Mouse (Mus musculus) fat pad, adult 2 months (tissue): ENCODE data around the gene Sox8.

ENCODE experiments used
- DNase-seq: peaks from one replicate; pipeline ENCODE4 v3.0.0-alpha.2; 2011; ENCODE audit warnings: low read depth, low spot score; ENCODE audit errors: extremely low read depth

The Sox8 gene

DNA sequence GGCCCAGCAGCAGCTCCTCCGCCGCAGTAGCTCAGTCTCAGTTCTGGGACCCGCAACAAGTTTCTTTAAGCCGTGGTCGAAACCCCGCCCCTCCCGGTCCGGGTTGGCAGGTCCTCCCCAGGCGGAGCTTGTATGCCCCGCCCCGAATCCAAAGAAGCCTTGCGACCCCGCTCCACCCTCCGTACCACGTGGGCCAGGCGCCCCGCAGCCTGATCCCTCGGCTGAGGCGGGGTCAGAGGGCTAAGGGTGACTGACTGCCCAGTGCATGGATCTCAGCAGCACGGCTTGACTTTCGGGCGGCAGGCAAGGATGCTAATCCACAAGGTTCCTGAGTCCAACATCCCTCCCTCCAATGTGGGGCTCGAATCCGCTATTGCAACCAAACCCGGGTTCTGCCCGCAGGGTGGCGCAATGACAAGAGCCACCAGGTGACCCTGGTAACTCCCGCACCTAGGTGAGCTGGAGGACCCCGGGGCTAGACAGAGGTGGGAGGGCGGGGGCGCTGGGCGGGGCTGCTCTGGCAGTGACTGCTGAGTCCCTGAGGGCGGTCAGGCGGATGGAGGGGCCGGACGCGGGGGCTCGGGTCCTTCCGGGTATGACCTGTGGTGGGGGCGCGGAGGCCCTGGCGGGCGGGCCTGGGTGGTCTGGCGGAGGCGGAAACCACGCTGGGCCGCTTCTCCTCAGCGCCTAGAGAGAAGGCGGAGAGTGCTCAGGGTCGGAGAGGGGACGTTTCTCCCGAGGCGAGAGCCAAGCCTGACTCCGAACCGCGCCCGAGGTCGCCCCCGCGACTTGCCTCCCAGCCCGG is at the start of gene Sox8:
TSS of gene Sox8 (minus strand) at position 39 of the 805 bp plus-strand sequence.
- DNase-seq: no peak

DNA sequence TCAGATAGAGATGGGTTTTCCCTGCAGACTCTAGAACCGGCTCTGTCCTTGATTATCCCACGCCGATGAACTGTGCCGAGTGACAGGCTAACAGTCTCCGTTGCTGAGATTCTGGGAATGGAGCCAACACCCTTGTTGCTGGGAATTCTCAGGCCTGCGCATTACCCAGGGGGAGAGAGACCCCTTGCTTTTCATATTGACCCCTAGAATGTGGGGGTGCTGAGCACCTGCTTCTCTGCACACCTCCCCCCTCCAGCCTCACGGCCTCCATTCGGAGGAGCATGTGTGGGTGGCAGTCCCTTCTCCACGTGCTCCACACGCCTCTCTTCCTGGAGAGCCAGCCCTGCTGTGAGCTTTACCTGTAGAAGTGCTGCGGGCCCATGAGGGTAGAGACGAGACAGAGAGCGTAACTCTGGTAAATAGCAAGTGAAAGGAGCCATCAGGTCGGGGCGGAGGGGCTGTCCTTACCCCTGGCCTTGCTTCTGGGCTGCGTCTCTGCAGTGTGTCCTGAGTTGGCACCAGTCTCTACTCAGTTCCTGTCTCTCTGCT is 48.1 kb upstream of the Sox8 start:
- no peak for DNase-seq

GRCm38 (mm10) chr17:25614723-25615510 is 44.4 kb upstream of the Sox8 start:
- DNase-seq: no peak

DNA sequence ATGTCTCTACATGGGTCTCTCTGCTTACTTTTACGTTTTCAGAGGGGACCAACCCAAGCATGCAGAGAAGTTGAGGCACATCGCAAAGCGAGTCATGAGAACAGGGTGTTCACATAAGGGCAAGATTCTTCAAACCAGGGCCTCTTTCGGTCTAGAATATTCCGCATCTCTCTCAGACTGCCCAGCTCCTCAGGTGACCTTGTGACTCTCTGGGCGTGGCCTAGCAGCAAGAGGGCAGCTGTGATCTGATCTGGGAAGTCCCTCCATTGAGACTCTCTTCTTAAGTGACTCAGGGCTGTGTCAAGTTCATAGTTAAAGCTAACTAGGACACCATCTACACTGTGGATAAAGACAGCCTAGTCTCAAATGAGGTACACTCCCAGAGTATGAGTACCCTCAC is 42.8 kb upstream of the Sox8 start:
- no peak for DNase-seq

- DNase-seq: no peak
These were observed 42.1 kb upstream of the Sox8 start for GRCm38 (mm10) chr17:25612537-25612936.

- no peak for DNase-seq
These were observed 39.7 kb upstream of the Sox8 start for GRCm38 (mm10) chr17:25610151-25610550.

DNA sequence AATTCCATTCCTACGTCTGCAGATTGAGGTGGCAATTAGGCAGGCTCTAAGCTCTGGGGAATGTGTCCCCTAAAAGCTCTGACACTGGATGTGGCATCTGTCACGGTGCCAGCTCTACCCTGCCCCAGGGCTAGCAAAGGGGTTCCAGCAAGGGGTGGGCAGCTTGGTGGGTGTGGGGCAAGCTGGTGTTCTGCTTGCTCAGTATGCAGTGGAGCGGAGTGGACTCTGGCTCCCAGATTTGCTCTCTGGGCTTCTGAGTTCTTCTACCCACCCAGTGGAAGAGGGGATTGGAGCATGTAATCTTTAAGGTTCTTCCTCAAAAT is 39.0 kb upstream of the Sox8 start:
- no peak for DNase-seq

DNA sequence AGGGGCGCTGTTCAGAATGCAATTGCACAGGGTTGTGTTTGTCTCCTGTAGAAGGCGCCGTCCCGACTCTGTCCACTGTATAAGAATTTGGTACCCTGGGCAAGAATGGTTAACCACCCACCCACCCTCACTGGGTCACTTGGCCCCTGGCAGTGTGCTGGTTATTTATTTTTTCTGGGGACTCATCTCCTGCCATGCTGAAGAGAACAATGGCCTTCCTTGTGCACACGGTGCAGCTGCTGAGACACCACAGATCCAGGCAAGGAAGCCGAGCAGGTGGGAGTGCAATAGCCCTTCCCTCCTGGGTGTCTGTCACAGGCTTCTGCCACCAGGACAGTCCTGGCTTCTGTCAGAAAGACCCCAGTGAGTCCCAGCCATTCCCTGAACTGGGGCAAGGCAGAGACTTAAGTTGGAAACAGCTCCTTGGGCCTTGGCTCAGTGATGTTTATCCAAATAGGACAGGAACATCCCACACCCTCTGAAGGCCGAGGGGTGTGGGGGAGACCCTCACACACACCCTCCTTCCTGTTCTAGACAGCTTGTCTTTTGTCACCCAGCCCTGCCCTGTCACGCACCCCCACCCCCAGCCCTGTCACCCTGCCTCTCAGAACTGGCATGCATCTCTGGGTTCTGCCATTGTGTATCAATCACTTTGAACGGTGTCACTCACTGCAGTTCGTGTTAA is 38.5 kb upstream of the Sox8 start:
- no peak for DNase-seq

- no peak for DNase-seq
These were observed 37.8 kb upstream of the Sox8 start for GRCm38 (mm10) chr17:25608137-25608785.

GRCm38 (mm10) chr17:25604234-25604633 is 33.7 kb upstream of the Sox8 start:
- DNase-seq: no peak

DNA sequence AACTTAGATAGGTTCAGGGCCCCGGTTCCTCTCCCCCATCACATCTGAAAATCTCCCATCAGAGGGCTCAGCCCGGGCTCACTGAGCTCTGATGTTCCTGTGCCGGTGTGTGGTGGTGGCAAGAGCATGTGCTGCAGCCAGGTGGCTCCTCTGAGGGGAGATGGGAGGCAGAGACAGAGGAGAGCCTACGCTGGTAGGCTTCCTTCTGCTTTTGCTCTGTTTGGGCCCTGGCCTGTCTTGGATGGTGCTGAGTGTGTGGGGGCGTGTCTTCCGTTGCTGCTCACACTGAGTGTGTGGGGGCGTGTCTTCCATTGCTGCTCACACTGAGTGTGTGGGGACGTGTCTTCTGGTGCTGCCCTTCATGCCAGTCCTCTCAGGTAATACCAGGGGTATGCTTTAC is 31.9 kb upstream of the Sox8 start:
- no peak for DNase-seq

GRCm38 (mm10) chr17:25597537-25597936 is 27.1 kb upstream of the Sox8 start:
- DNase-seq: no peak

GRCm38 (mm10) chr17:25595495-25595894 is 25.0 kb upstream of the Sox8 start:
- DNase-seq: no peak

- no peak for DNase-seq
These were observed 23.1 kb upstream of the Sox8 start for GRCm38 (mm10) chr17:25593411-25594261.

DNA sequence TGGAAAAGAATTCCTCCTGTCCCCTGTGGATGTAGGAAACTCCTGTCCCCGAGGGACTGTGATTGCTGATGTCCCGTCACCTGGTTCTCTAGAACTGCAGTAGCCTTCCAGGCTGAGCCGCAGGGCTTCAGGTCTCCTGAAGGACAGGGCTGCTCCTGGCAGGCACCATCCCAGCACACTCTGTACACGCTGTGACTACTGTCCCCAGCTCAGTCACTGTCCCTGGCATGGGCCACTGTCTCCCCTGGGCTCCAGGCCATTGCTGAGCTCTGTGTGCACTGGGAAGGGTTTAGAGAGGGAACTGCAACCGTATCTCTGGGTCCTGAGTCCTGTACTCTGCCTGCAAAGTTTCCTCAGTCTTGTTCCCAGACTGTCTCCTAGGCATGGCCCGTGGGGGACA is 21.9 kb upstream of the Sox8 start:
- no peak for DNase-seq

DNA sequence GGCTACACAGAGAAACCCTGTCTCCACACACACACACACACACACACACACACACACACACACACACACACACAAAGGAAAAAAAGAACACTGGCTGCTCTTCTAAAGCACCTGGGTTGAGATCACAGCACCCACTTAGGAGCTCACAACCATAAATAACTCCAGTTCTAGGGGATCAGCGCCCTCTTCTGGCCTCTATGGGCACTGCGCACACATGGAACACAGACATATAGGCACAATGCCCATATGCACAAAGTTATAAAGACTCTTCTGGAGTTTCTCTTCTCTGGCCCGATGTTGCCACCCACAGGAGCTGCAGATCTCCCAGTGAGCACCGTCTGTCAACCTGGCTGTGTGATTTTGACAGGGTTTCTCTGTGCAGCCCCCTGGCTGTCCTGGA is 20.5 kb upstream of the Sox8 start:
- no peak for DNase-seq

DNA sequence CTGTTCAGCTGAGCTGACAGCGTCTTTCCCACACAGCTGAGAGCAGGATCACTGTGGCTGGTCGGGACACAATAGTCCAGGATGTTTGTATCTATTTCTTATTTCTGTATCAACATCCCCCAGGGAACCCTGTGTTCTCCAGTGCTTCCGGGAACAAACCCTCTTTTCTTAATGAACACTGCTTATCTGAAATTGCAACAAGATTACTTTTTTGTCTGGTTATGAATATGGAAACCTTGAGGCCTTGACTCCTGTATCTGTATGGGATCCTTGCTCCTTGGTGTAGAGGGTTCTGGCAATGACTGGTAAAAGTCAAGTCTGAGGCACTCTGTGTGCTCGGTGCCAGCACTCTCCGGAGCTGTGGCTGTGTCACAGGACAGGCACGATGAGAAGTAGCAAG is 19.6 kb upstream of the Sox8 start:
- DNase-seq: no peak

- DNase-seq: no peak
These were observed 14.2 kb upstream of the Sox8 start for GRCm38 (mm10) chr17:25584646-25585045.

DNA sequence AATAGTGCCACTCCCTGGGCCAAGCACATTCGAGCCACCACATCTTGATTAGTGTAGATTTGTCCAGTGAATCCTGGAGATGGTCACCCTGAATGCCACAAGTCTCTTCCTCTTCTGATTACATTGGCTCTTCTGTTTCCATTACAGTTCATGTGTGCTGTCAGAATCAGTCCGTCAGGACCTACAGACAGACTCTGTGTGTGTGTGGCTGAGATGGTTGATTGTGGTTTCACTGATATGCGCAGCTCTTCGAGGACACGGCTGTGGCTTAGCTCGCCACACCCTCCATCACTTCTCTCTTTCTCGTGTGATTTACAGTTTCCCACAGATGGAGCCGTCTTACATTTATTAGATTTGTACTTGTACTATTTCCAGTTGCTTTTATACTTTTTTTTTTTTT is 13.4 kb upstream of the Sox8 start:
- no peak for DNase-seq

DNA sequence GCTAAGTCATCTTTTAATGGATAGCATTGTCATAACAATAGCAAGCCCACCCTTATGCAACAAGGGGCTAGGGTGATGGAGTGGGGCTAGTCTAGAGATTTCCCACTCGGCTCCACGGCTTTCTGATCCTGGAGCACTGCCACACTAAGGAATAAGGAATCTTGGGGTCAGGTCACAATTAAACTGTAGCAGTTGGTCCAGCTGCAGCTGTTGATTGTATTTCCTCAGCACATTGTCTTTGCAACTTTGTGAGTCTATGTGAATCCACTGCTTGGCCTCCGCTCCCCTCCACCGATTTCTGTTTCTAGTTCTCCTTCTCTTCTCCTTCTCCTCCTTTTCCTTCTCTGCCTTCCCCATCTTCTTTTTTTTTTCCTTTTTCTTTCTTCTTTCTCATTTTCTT is 12.6 kb upstream of the Sox8 start:
- no peak for DNase-seq
